Mouse (Mus musculus) liver, adult 2 months (tissue): ENCODE data around the gene Rpf2.

Source experiments
- CTCF ChIP-seq: fragments of 200-500 bp; IDR thresholded peaks from 2 replicates; pipeline ENCODE4 v1.5.1; 2011; ENCODE audit warnings: low read depth, low read length, control low read depth
- POLR2A ChIP-seq: fragments of 200-500 bp; IDR thresholded peaks from 2 replicates; pipeline ENCODE4 v1.6.1; 2011; ENCODE audit warnings: low read length, control low read depth; ENCODE audit not compliant: insufficient read depth; ENCODE audit errors: extremely low read depth

DNA sequence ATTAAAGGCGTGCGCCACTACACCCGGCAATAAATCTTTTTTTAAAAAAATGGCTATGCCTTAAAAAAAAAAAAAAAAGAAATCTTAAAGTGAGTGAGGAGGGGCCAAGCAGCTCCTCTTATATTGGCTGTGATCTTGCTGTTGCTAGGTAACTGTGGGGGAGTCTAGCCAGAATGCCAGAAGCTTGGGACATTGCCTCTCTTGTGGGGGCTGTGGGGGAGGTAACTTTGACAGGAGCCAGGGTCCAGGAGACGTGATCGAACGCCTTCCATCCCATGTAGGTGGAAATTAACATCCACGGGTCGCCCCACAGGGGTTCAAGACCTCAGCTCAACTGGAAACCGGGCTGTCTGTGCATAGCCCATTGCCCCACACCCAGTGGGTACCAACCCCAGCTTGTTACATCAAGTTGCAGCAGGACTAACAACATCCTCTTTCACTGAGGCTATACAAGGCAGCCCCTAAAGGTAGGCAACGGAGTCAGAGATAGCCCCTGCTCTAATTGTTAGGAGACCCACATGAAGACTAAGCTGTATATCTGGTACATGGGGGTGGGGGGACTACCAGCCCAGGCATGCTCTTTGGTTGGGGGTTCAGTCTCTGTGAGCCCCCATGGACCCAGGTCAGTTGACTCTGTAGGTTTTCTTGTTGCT lies 37.5 kb upstream of the Rpf2 start:
- TF ChIP-seq CTCF (no peak), POLR2A (no peak)
